Mouse (Mus musculus) ES-E14 (cell line): ENCODE data around the gene Mesp1.

Experiments
- CHD2 ChIP-seq: IDR thresholded peaks from 2 replicates; pipeline ENCODE4 v1.6.1; 2014; ENCODE audit warnings: mild to moderate bottlenecking, low read depth, low read length, inconsistent platforms
- HCFC1 ChIP-seq: IDR thresholded peaks from 2 replicates; pipeline ENCODE4 v1.6.1; 2012; ENCODE audit warnings: low read length, inconsistent platforms, borderline replicate concordance; ENCODE audit not compliant: insufficient read depth
- MAFK ChIP-seq: IDR thresholded peaks from 2 replicates; pipeline ENCODE4 v1.6.1; 2014; ENCODE audit warnings: mild to moderate bottlenecking, low read depth, low read length, inconsistent platforms; ENCODE audit not compliant: insufficient read depth
- ZC3H11A ChIP-seq: IDR thresholded peaks from 2 replicates; pipeline ENCODE4 v1.6.1; 2012; ENCODE audit warnings: low read depth, mild to moderate bottlenecking, inconsistent platforms, low read length, borderline replicate concordance
- ZNF384 ChIP-seq: IDR thresholded peaks from 2 replicates; pipeline ENCODE4 v1.6.1; 2012; ENCODE audit warnings: low read depth, low read length, inconsistent platforms

GRCm38 (mm10) chr7:79759766-79760165, 33.8 kb downstream of the Mesp1 start:
- TF ChIP-seq ZNF384, result no peak
- TF ChIP-seq MAFK, result no peak
- TF ChIP-seq CHD2, result no peak
- TF ChIP-seq HCFC1, result no peak
- TF ChIP-seq ZC3H11A, result no peak
